Mouse (Mus musculus): ENCODE data around the gene Mapre1. TPM values are rescaled to one million over a fixed set of nuclear protein-coding genes. Genes with fewer than 3 reads are reported as not detected.

Gene Mapre1
- polyA plus RNA-seq, 1 experiment: 4.1 TPM

DNA sequence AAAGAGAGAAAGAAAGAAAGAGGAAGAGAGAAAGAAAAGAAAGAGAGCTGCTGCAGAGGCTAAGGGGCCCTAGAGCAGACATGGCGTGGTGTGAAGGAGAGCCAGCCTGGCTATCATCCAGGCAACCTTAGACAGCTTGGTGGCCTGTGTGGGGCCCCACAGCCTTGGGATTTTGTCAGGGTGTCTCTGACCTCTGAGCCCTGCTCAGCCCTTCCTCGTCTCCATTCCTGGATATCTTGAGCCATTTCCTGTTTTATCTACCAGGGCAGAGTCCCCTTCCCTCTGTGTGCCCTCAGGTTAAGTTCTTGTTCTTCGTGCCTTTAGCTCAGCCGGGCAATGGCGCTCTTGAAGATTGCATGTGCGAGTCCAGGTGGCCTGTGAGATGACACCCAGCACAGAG is 67.8 kb downstream of the Mapre1 start:
- TF ChIP-seq FLI1 (IDR thresholded peaks at IDR 0.05; ENCODE audit: low read length) (no peak), GATA1 (IDR thresholded peaks at IDR 0.05; ENCODE audit: borderline replicate concordance, low read length) (no peak)
- Histone ChIP-seq H3K9me3 (no peaks in the 10 kb centered on the region), H3K27me3 (replicated peaks) (peaks cover 69% of the 10 kb centered on the region), H3K4me1 (peaks cover 19% of the 10 kb centered on the region), H3K4me3 (replicated peaks) (no peak overlapping the region), H3K36me3 (replicated peaks; ENCODE audit: low read length) (no peaks in the 10 kb centered on the region)

DNA sequence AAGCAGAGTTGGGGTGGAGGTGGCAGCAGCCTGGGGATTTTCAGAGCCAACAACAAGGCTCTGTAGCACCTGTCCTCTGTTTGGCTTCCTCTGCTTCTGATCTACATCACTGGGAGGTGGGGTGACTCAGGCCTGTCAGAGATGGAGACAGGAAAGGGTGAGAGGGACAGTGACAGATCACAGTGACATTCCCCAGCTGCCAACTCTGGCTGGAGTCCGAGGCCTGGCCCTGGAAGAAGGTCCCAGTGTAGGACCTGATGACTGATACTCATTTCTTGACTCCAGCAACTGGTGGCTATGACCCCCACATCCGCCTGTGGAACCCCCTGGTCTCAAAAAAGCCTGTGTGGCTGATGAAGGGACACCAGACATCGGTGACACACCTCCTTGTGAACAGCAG is 68.8 kb downstream of the Mapre1 start:
- H3K9me3 ChIP-seq: no peaks in the 10 kb centered on the region
- TF ChIP-seq GATA1 (IDR thresholded peaks at IDR 0.05; ENCODE audit: borderline replicate concordance, low read length): no peak
- no peak for TF ChIP-seq FLI1 (IDR thresholded peaks at IDR 0.05; ENCODE audit: low read length)
- H3K27me3 ChIP-seq (replicated peaks): peaks cover 70% of the 10 kb centered on the region
- no peaks in the 10 kb centered on the region for H3K36me3 ChIP-seq (replicated peaks; ENCODE audit: low read length)
- H3K4me3 ChIP-seq (replicated peaks): no peak overlapping the region
- H3K4me1 ChIP-seq: peaks cover 19% of the 10 kb centered on the region

DNA sequence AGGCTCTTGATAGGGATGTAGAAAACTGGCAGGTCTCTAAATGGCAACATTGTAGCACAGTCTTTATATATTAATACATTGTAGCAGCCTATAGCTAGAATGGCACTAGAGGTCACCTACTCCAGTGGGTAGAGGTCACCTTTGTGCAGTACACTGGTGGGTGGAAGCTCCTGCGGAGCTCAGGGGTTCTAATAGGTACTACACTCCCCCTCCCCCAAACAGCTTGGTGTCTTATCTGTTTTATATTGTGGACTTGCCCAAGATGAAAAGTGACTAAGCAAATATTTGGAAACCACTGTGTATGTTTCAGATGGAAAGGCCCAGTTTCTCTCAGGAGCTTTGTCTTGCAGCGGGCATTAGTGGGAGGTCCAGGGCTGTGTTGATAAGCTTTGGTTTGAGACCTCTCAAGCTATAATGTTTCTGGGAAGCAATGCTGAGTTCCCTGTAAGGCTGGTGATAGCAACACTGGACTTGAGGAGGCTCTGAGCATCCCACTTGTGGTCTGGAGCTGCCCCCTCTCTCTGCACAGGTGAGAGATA is 81.0 kb downstream of the Mapre1 start:
- H3K9me3 ChIP-seq: peaks cover 8% of the 10 kb centered on the region
- H3K4me1 ChIP-seq: peaks cover 10% of the 10 kb centered on the region; the same call in 1 of the 2 replicates
- no peak for TF ChIP-seq FLI1 (IDR thresholded peaks at IDR 0.05; ENCODE audit: low read length)
- TF ChIP-seq GATA1 (IDR thresholded peaks at IDR 0.05; ENCODE audit: borderline replicate concordance, low read length): no peak
- no peaks in the 10 kb centered on the region for H3K36me3 ChIP-seq (replicated peaks; ENCODE audit: low read length)
- H3K27me3 ChIP-seq (replicated peaks): peaks cover 34% of the 10 kb centered on the region
- H3K4me3 ChIP-seq (replicated peaks): no peak overlapping the region

Other genes starting within 250 kb of the Mapre1 start
- 0.54 TPM in 1 of 2 replicates, not detected in the other for gene 4930404H24Rik, start 248.5 kb upstream of the Mapre1 start, polyA plus RNA-seq (2012; ENCODE audit: insufficient read depth, low replicate concordance)
- 10.6 and 40.8 TPM in 2 replicates for gene Nol4l, start 211.3 kb upstream of the Mapre1 start, polyA plus RNA-seq (2012; ENCODE audit: insufficient read depth, low replicate concordance)
- 17.9 and 24.1 TPM in 2 replicates for gene Commd7, start 108.5 kb upstream of the Mapre1 start, polyA plus RNA-seq (2012; ENCODE audit: insufficient read depth, low replicate concordance)
- gene Dnmt3b, start 91.8 kb upstream of the Mapre1 start, polyA plus RNA-seq (2012; ENCODE audit: insufficient read depth, low replicate concordance): 20.5 and 26.4 TPM in 2 replicates
- 0.18 TPM in 1 of 2 replicates, not detected in the other for gene Dnmt3c, start 44.6 kb upstream of the Mapre1 start, polyA plus RNA-seq (2012; ENCODE audit: insufficient read depth, low replicate concordance)
- gene Efcab8, start 38.7 kb downstream of the Mapre1 start, polyA plus RNA-seq (2012; ENCODE audit: insufficient read depth, low replicate concordance): 1.1 TPM in 1 of 2 replicates, not detected in the other
- gene Sun5, start 129.8 kb downstream of the Mapre1 start, polyA plus RNA-seq (2012; ENCODE audit: insufficient read depth, low replicate concordance): not detected in 2 replicates
- 0.37 TPM in 1 of 2 replicates, not detected in the other for gene Bpifb2, start 133.8 kb downstream of the Mapre1 start, polyA plus RNA-seq (2012; ENCODE audit: insufficient read depth, low replicate concordance)
- not detected in 2 replicates for gene Bpifb6, start 159.1 kb downstream of the Mapre1 start, polyA plus RNA-seq (2012; ENCODE audit: insufficient read depth, low replicate concordance)
- gene Bpifb3, start 177.0 kb downstream of the Mapre1 start, polyA plus RNA-seq (2012; ENCODE audit: insufficient read depth, low replicate concordance): not detected in 2 replicates
- not detected in 2 replicates for gene Bpifb4, start 196.9 kb downstream of the Mapre1 start, polyA plus RNA-seq (2012; ENCODE audit: insufficient read depth, low replicate concordance)
- gene Bpifa6, start 233.7 kb downstream of the Mapre1 start, polyA plus RNA-seq (2012; ENCODE audit: insufficient read depth, low replicate concordance): not detected in 2 replicates

Data from megakaryocyte, embryonic 14.5 days (primary cell).